21 mouse cellular contexts compared by ENCODE assay signal in the genomic region with DNA sequence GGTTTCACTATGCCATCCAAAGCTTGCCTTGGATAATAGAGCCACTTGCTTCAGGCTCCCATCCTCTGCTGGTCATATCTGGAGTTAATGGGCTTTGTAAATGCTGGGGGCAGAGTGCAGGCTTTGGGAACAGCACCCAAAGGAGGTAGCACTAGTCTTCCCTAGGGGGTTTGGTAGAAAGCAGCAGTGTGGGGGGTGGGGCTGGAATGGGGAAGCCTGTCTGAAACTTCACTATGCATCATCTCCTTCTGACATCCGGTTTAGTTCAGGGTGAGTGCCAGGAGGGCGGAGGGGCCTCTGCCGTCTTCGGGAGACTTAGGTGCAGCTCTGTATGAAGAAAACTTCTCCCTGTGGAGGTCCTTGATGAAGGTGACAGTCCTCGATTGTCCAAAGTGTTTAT.
DNase-seq lines count a peak whose midpoint lies in the region; ATAC-seq and TF ChIP-seq lines count a peak whose summit lies in the region.
"Had no signal": no experiment of that assay in that cellular context is flagged by ENCODE, and none has a peak within 500 bp of the region (broad histone marks: within the 10 kb centered on the region; RNA-seq: fewer than 3 reads in every experiment).

No protein-coding gene starts in this region.

- no peaks in the 10 kb centered on the region for H3K36me3 ChIP-seq in spleen, adult 2 months (ENCODE audit: control insufficient read depth, insufficient read depth, low read length)
- H3K36me3 ChIP-seq in kidney, adult 2 months (ENCODE audit: control insufficient read depth, insufficient read depth, low read length) = no peaks in the 10 kb centered on the region
- H3K36me3 ChIP-seq: embryonic facial prominence, embryonic 10.5 days; heart, embryonic 12.5 days; stomach, embryonic 15.5 days had no signal

- 15% methylated on average over 5 of the region's 5 CpGs for WGBS in spleen, adult 2 months
- 60% methylated on average over 5 of the region's 5 CpGs for WGBS in kidney, adult 2 months

- no peak for TF ChIP-seq CTCF in spleen, adult 2 months (IDR thresholded peaks at IDR 0.05; ENCODE audit: extremely low read depth, insufficient read depth, insufficient read length, insufficient replicate concordance)
- TF ChIP-seq CTCF in kidney, adult 2 months (conservative IDR thresholded peaks at IDR 0.05; ENCODE audit: insufficient read depth, insufficient read length, low read depth, low read length) = no peak

- peaks cover 33% of the 10 kb centered on the region; the same call in 1 of the 2 replicates for H3K4me1 ChIP-seq in spleen, adult 2 months (ENCODE audit: control insufficient read depth, insufficient read depth, insufficient read length)
- H3K4me1 ChIP-seq in kidney, adult 2 months (ENCODE audit: control insufficient read depth, insufficient read depth, low read length) = peaks cover 5% of the 10 kb centered on the region; the same call in 1 of the 2 replicates
- H3K4me1 ChIP-seq: heart, embryonic 12.5 days; stomach, embryonic 15.5 days had no signal

- H3K27ac ChIP-seq in spleen, adult 2 months (ENCODE audit: insufficient read depth, low read length) = peak overlapping the region; percentile 3; the same call in 1 of the 2 replicates
- H3K27ac ChIP-seq in kidney, adult 2 months (ENCODE audit: insufficient read depth, low read depth, low read length) = no peak overlapping the region
- H3K27ac ChIP-seq: embryonic facial prominence, embryonic 10.5 days; stomach, embryonic 15.5 days had no signal

- TF ChIP-seq POLR2A in spleen, adult 2 months (IDR thresholded peaks at IDR 0.05; ENCODE audit: low read depth, low read length) = no peak
- no peak for TF ChIP-seq POLR2A in kidney, adult 2 months (IDR thresholded peaks at IDR 0.05; ENCODE audit: low read depth, low read length)

- no peak overlapping the region for H3K4me3 ChIP-seq in spleen, adult 2 months (ENCODE audit: extremely low read depth, insufficient read depth, insufficient read length)
- H3K4me3 ChIP-seq in kidney, adult 2 months (ENCODE audit: insufficient read depth, low read depth, low read length) = no peak overlapping the region
- H3K4me3 ChIP-seq: embryonic facial prominence, embryonic 10.5 days; erythroblast, embryonic 14.5 days; heart, embryonic 12.5 days; stomach, embryonic 15.5 days had no signal

- DNase-seq in 416B (ENCODE audit: low read depth) (peak; percentile 28), A20 (ENCODE audit: low read depth, low spot score) (peak; percentile 47)
- peak; percentile 50 to 66 for DNase-seq in spleen, adult 2 months (ENCODE audit: low read depth in 1 of 2, low spot score in 2 of 2)
- DNase-seq in left cerebral cortex, postnatal 4 days = no peak
- DNase-seq in kidney, adult 2 months = no peak
- no peak for DNase-seq in adrenal gland, postnatal 4 days (ENCODE audit: low spot score in 2 of 2)
- DNase-seq: adrenal gland, postnatal 36 days; cerebellum, postnatal 14 days; heart, postnatal 36 days; kidney, adult 18-20 months; kidney, postnatal 14 days; layer of hippocampus, adult 9-11 months; retina, postnatal 1 day; right cerebral cortex, postnatal 4 days had no signal

- intact Hi-C loops in left cerebral cortex, postnatal 4 days (cut with DNase I) = no loop called here

- no peaks in the 10 kb centered on the region for H3K27me3 ChIP-seq in spleen, adult 2 months (ENCODE audit: control insufficient read depth, insufficient read depth, low read length)
- H3K27me3 ChIP-seq in kidney, adult 2 months (replicated peaks; ENCODE audit: control insufficient read depth, insufficient read depth, low read length) = no peaks in the 10 kb centered on the region
- H3K27me3 ChIP-seq: stomach, embryonic 15.5 days had no signal

- ATAC-seq in common myeloid progenitor, adult 5-6 weeks (replicated peaks; ENCODE audit: low read depth, poor library complexity, severe bottlenecking) = peak; percentile 52
- ATAC-seq: forebrain, embryonic 14.5 days; lung, postnatal 0 days had no signal

Comparison
In these comparisons a context has a peak if more than half of its experiments do, and no peak if none do; other contexts are left out.
1. DNase-seq: peak in 416B (single experiment), A20 (single experiment) and spleen, adult 2 months (2 of 2); none in left cerebral cortex, postnatal 4 days (single experiment), kidney, adult 2 months (single experiment) and adrenal gland, postnatal 4 days (0 of 2).